Mouse (Mus musculus) megakaryocyte, embryonic 14.5 days (primary cell): Measurements from ENCODE around the gene 4930558C23Rik. TPM values are rescaled to one million over a fixed set of nuclear protein-coding genes. Genes with fewer than 3 reads are reported as not detected.
"Not testable (repeated sequence)": the region's sequence is repeated elsewhere in the genome, so short reads cannot be mapped to it uniquely, and the experiment has no call there.

Source experiments
- H3K27me3 ChIP-seq: replicated peaks from 2 replicates; pipeline ENCODE3; 2012; ENCODE audit warnings: inconsistent platforms
- H3K36me3 ChIP-seq: replicated peaks from 2 replicates; pipeline ENCODE3; 2012; ENCODE audit warnings: low read length, inconsistent platforms, mixed read lengths
- H3K4me1 ChIP-seq: 2 replicates; pipeline ENCODE4 v1.6.1; 2012; ENCODE audit warnings: inconsistent platforms
- H3K4me3 ChIP-seq: replicated peaks from 2 replicates; pipeline ENCODE3; 2012; ENCODE audit warnings: moderate library complexity, mild to moderate bottlenecking, inconsistent platforms
- H3K9me3 ChIP-seq: 2 replicates; pipeline ENCODE4 v1.6.1; 2012; ENCODE audit warnings: inconsistent platforms
- FLI1 ChIP-seq: IDR thresholded peaks from 2 replicates; pipeline ENCODE4 v1.6.1; 2012; ENCODE audit warnings: low read length, inconsistent platforms, mixed read lengths
- GATA1 ChIP-seq: IDR thresholded peaks from 3 replicates; pipeline ENCODE4 v1.6.1; 2012; ENCODE audit warnings: mixed read lengths, low read length, inconsistent platforms, borderline replicate concordance
- polyA plus RNA-seq: library from polyadenylated mRNA; stranded (reverse); fragments of >175 nt; gene quantifications from 2 replicates; pipeline ENCODE4 v1.2.3, GENCODE M21; 2012; ENCODE audit warnings: low replicate concordance; ENCODE audit not compliant: insufficient read depth

The 4930558C23Rik gene
- polyA plus RNA-seq = not detected in 2 replicates

- H3K4me3 ChIP-seq = no peak within 1 kb of the TSS
- H3K9me3 ChIP-seq = peaks cover 5% of the 10 kb centered on the region; the same call in 1 of the 2 replicates
- H3K36me3 ChIP-seq = no peaks in the 10 kb centered on the region
- no peak for TF ChIP-seq GATA1
- no peak for TF ChIP-seq FLI1
- H3K4me1 ChIP-seq = peaks cover 4% of the 10 kb centered on the region; the same call in 1 of the 2 replicates
- H3K27me3 ChIP-seq = no peaks in the 10 kb centered on the region
Observed at GRCm38 (mm10) chr3:95402741-95403140, at the start of gene 4930558C23Rik. 4930558C23Rik (minus strand) TSS chr3:95402841.

GRCm38 (mm10) chr3:95450915-95451314, 48.3 kb upstream of the 4930558C23Rik start:
- Histone ChIP-seq H3K4me1 (peaks cover 18% of the 10 kb centered on the region), H3K9me3 (no peaks in the 10 kb centered on the region), H3K4me3 (no peak overlapping the region), H3K36me3 (peaks cover 72% of the 10 kb centered on the region), H3K27me3 (no peaks in the 10 kb centered on the region)
- no peak for TF ChIP-seq FLI1
- TF ChIP-seq GATA1 = no peak

- H3K27me3 ChIP-seq = no peaks in the 10 kb centered on the region
- H3K9me3 ChIP-seq = no peaks in the 10 kb centered on the region
- H3K4me3 ChIP-seq = no peak overlapping the region
- H3K36me3 ChIP-seq = peaks cover 72% of the 10 kb centered on the region
- no peak for TF ChIP-seq GATA1
- TF ChIP-seq FLI1 = no peak
- H3K4me1 ChIP-seq = peaks cover 20% of the 10 kb centered on the region
Observed at GRCm38 (mm10) chr3:95450408-95450807, 47.8 kb upstream of the 4930558C23Rik start.

DNA sequence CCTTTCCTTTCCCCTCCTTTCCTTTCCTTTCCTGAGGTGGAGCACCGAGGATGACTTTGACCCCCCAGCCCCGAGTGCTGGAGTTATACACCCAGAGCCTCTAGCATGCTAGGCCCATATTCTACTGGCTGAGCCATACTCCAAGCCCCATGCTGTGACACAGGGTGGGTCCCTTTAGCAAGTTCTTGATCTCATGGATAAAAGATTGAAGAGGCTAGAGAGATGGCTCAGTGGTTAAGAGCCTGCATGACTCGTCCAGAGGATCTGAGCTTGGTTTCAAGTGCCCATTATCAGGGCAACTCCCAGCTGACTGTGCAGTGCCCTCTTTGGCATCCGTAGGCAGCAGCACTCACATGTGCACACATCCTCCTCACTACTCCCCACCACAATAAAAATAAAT, 42.7 kb upstream of the 4930558C23Rik start:
- TF ChIP-seq GATA1 = no peak
- TF ChIP-seq FLI1 = no peak
- Histone ChIP-seq H3K9me3 (no peaks in the 10 kb centered on the region), H3K36me3 (peaks cover 52% of the 10 kb centered on the region), H3K27me3 (no peaks in the 10 kb centered on the region), H3K4me3 (peak overlapping the region; percentile 35), H3K4me1 (peaks cover 34% of the 10 kb centered on the region)

- Histone ChIP-seq H3K4me1 (peaks cover 41% of the 10 kb centered on the region), H3K36me3 (peaks cover 57% of the 10 kb centered on the region), H3K9me3 (no peaks in the 10 kb centered on the region), H3K4me3 (no peak overlapping the region), H3K27me3 (no peaks in the 10 kb centered on the region)
- no peak for TF ChIP-seq FLI1
- TF ChIP-seq GATA1 = no peak
Observed at GRCm38 (mm10) chr3:95442406-95443117, 39.9 kb upstream of the 4930558C23Rik start.

DNA sequence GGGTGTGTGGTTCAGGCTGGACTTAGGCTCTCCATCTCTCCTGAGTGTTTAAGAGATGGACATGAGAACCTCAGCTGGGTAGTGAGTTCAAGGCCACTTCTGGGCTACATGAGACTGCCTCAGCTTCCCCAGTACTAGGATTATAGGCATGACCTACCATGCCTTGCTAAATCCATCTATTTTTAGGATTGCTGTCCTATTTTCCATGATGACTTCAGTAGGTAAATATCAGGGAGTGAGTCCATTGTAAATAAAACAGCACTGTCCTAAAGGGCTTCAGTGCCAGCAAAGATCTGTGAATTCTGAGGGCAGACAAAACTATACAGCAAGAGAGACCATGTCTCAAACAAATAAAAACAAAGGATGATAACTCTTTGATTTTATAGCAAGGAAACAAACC, 37.0 kb upstream of the 4930558C23Rik start:
- Histone ChIP-seq H3K4me3 (no peak overlapping the region), H3K36me3 (peaks cover 59% of the 10 kb centered on the region), H3K9me3 (no peaks in the 10 kb centered on the region), H3K27me3 (no peaks in the 10 kb centered on the region), H3K4me1 (peaks cover 50% of the 10 kb centered on the region)
- TF ChIP-seq FLI1 (no peak), GATA1 (no peak)

- not testable (repeated sequence) for H3K9me3 ChIP-seq, H3K27me3 ChIP-seq, H3K4me3 ChIP-seq
- peaks cover 43% of the 10 kb centered on the region for H3K4me1 ChIP-seq
- H3K36me3 ChIP-seq = peaks cover 50% of the 10 kb centered on the region
Observed at GRCm38 (mm10) chr3:95438636-95439035, 36.0 kb upstream of the 4930558C23Rik start.

DNA sequence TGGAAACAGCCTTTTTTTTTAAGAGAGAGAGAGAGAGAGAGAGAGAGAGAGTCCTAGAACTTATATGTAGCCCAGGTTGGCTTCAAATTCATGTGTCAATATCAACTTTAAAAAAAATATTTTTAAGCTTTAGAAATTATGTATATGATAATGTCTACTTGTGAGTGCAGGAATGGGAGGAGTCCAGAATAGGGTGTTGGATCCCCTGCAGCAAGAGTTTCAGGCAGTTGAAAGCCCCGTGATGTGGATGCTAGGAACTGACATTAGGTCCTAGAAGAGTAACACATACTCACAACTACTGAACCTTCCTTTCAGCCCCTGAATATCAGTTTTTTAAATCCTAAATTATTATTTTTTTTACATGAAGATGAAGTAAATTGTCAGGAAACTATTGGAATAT, 32.9 kb upstream of the 4930558C23Rik start:
- TF ChIP-seq FLI1 (no peak), GATA1 (no peak)
- H3K4me1 ChIP-seq = peaks cover 33% of the 10 kb centered on the region

DNA sequence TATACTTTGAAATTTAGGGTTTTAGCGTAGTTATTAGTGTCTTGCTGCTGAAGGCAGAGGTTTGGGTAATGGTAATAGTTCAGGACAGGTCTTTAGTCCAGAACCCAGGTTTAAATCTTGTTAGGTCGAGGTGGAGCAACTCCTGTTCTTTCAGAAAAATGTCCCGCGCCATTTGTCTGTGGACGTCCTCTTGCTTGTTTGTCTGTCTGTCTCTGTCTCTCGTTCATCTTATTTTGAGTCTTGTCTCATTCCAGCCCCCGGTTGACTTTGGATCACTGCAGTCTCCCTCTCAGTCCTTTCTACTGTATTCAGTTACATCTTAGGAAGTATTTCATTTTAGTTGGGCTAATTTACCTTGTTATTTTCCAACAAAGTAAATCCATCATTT, 32.3 kb upstream of the 4930558C23Rik start:
- Histone ChIP-seq H3K4me1 (peaks cover 32% of the 10 kb centered on the region), H3K27me3 (no peaks in the 10 kb centered on the region), H3K4me3 (peak overlapping the region; percentile 100), H3K9me3 (no peaks in the 10 kb centered on the region), H3K36me3 (peaks cover 33% of the 10 kb centered on the region)
- TF ChIP-seq FLI1 (no peak), GATA1 (no peak)

More for the DNA sequence above, 32.9 kb upstream of the 4930558C23Rik start:
- no peaks in the 10 kb centered on the region for H3K27me3 ChIP-seq
- H3K4me3 ChIP-seq = peak overlapping the region; percentile 100
- H3K9me3 ChIP-seq = no peaks in the 10 kb centered on the region
- H3K36me3 ChIP-seq = peaks cover 35% of the 10 kb centered on the region

GRCm38 (mm10) chr3:95434136-95434982, 31.7 kb upstream of the 4930558C23Rik start, which contains the start of gene Arnt:
Arnt (plus strand) TSS chr3:95434388.
- peaks cover 28% of the 10 kb centered on the region for H3K36me3 ChIP-seq
- TF ChIP-seq FLI1 (no peak), GATA1 (no peak)
- peaks cover 28% of the 10 kb centered on the region for H3K4me1 ChIP-seq
- H3K9me3 ChIP-seq = no peaks in the 10 kb centered on the region
- no peaks in the 10 kb centered on the region for H3K27me3 ChIP-seq
- H3K4me3 ChIP-seq = peak within 1 kb of the TSS; percentile 100
